Mouse (Mus musculus) midbrain, embryonic 14.5 days (tissue): ENCODE data around the gene Csnk2a2. TPM values are rescaled to one million over a fixed set of nuclear protein-coding genes. Genes with fewer than 3 reads are reported as not detected.

Experiments used
- polyA plus RNA-seq: library from polyadenylated mRNA; unstranded; fragments of >200 nt; fragmentation: Nextera tagmentation; extraction: Ambion mirVana; gene quantifications from 2 replicates; pipeline ENCODE4 v1.2.1, GENCODE M21; 2014

Gene Csnk2a2
- polyA plus RNA-seq, 1 experiment from 2014 or later, result 18.8 TPM

Other genes starting within 250 kb of the Csnk2a2 start
- 0.47 and 0.59 TPM in 2 replicates for gene Cngb1, start 183.5 kb downstream of the Csnk2a2 start, polyA plus RNA-seq
- 0.83 and 2.7 TPM in 2 replicates for gene Tepp, start 179.5 kb downstream of the Csnk2a2 start, polyA plus RNA-seq
- gene Zfp319, start 158.1 kb downstream of the Csnk2a2 start, polyA plus RNA-seq, result 15.9 and 17.9 TPM in 2 replicates
- gene Usb1, start 157.8 kb downstream of the Csnk2a2 start, polyA plus RNA-seq, result 32.0 and 37.3 TPM in 2 replicates
- 17.8 and 19.1 TPM in 2 replicates for gene Mmp15, start 137.8 kb downstream of the Csnk2a2 start, polyA plus RNA-seq
- 133 TPM in 2 replicates for gene Cfap20, start 55.2 kb downstream of the Csnk2a2 start, polyA plus RNA-seq
- 0.66 and 0.78 TPM in 2 replicates for gene Ccdc113, start 44.0 kb upstream of the Csnk2a2 start, polyA plus RNA-seq
- gene Prss54, start 86.3 kb upstream of the Csnk2a2 start, polyA plus RNA-seq, result not detected in 2 replicates
- gene Gins3, start 143.4 kb upstream of the Csnk2a2 start, polyA plus RNA-seq, result 6.2 and 8.1 TPM in 2 replicates
- gene Ndrg4, start 186.9 kb upstream of the Csnk2a2 start, polyA plus RNA-seq, result 276 and 287 TPM in 2 replicates
- 28.3 and 32.8 TPM in 2 replicates for gene Setd6, start 225.8 kb upstream of the Csnk2a2 start, polyA plus RNA-seq